Mouse (Mus musculus) urinary bladder, postnatal 25 days (tissue): ENCODE data around the gene Mas1.
A peak's percentile ranks its signal among the peaks of the same experiment; 100 is the strongest.

ENCODE experiments used
- DNase-seq: peaks from one replicate; pipeline ENCODE4 v3.0.0; 2022; ENCODE audit warnings: low spot score

Mas1 gene

GRCm38 (mm10) chr17:12872275-12873028 is 4.5 kb upstream of the Mas1 start:
- DNase-seq: no peak

DNA sequence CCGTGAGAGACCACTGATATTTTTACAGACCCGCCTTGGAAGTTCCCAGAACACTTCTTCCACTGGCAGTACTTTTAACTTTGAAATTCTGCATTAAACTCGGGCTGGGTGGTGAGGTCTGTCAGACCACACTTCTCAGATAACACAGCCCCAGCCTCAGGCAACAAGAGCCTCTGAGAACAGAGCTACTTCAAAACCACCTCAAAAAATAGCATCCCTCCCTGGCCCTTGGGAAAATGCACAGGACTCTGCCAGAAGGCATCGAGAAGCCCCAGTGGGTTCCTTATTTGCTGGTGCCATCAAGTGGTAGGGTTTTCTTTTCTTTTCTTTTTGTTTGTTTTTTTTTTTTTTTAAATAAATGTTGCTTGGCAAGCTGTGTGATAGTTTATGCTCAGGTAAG is 697 bp upstream of the Mas1 start:
- no peak for DNase-seq

DNA sequence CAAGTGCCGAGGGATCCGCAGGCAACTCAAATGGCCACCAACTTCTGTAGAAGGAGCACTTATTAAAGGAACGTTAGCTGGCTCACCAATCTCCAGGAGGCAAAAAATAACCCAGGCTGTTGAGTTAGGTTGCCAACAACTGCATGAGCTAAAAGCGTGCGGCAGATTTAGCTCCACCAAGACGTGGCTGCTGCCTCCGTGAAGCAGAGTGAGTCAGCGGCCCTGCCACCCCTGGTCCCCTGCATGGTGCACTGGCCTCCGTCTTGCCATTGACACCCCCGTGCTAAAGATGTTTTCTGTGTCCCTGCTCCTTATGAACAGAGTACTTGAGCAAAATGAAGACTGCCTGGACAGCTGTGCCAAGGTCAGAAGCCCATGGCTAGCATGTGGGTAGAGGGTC is 1.1 kb downstream of the Mas1 start:
- no peak for DNase-seq

- no peak for DNase-seq
Measured at GRCm38 (mm10) chr17:12865407-12865806, 2.5 kb downstream of the Mas1 start.

- DNase-seq: no peak
Measured at GRCm38 (mm10) chr17:12864111-12864510, 3.8 kb downstream of the Mas1 start.

- DNase-seq: no peak
Measured at GRCm38 (mm10) chr17:12859006-12859520, 8.9 kb downstream of the Mas1 start.

GRCm38 (mm10) chr17:12858072-12858471 is 9.9 kb downstream of the Mas1 start:
- DNase-seq: no peak

DNA sequence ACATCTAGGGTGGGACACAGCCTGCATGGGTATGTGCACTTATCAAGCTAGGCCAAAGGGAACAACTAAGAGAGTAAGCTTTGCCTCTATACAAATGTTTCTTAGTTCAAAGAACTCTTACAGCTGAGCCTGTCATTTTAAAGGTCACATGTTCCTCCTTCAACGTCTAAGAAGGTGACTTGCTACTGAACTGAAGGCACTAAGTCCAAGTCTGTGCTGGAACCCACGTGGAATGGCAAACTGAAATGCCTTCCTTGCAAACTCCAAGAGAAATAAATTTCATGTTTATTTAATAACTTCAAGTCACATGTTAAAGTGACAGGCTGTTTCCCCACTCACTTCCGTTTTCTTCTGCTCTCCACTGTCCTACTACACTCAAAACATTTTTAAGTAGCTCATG is 10.5 kb downstream of the Mas1 start:
- no peak for DNase-seq

DNA sequence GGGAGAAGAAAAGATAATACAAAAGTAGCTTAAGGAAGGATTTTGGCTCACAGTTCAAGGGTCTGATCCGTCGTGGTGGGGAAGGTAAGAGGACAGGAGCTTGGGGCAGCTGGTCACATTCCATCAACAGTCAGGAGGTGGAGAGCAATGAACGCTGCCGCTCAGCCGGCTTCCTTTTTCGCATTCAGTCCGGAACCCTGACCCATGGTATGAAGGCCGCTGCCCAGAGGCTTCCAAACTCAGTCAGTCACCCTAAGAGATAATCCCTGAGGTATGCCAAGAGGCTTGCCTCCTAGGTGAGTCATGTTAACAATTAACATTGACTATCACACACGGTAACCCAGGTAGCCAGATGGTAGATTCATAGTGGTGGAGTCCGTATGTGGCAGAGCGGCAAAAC is 13.6 kb downstream of the Mas1 start:
- DNase-seq: no peak

DNA sequence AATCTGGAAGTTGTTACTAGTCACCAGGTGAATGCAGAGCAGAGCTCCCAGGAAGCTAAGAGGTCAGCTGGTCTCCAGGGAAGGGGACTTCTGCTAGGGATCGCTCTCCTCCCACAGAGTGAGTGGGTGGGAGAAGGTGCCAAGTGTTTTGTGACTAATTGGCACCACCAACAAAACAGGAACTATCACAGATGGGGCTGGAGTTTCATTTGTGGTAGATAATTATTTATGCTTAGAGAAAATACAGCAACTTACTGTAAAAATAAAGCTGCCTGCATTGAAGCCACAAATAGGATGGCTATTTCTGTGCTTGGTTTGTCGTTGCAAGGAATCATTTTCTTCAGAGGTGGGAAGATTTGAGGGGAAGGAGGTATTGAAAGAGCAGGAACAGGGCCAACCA is 14.1 kb downstream of the Mas1 start:
- no peak for DNase-seq

DNA sequence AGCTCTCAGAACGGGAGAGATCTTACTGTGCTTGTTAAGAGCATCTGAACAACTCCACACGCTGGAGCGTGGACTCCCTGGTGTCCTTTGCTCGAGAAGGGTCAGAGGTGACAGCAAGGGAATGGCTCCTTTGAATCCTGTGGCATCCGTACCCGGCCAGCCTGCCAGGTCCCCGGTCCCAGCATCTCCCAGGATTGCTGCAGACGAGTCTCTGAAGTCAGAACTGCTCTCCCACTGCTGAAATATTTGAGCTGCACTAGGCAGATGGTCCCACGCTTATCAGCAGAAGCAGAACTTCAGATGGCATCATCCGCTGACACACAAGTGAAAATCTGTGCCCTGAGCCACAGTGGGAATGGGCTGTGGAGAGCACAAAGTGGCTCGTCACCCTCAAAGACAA is 16.3 kb downstream of the Mas1 start:
- DNase-seq: no peak

GRCm38 (mm10) chr17:12849778-12850382 is 18.1 kb downstream of the Mas1 start:
- DNase-seq: no peak

GRCm38 (mm10) chr17:12847736-12848135 is 20.2 kb downstream of the Mas1 start:
- no peak for DNase-seq

- no peak for DNase-seq
Measured at GRCm38 (mm10) chr17:12846474-12846873, 21.5 kb downstream of the Mas1 start.

GRCm38 (mm10) chr17:12845862-12846261 is 22.1 kb downstream of the Mas1 start:
- DNase-seq: no peak

- DNase-seq: no peak
Measured at GRCm38 (mm10) chr17:12844540-12844939, 23.4 kb downstream of the Mas1 start.

- no peak for DNase-seq
Measured at GRCm38 (mm10) chr17:12843826-12844225, 24.1 kb downstream of the Mas1 start.

GRCm38 (mm10) chr17:12839475-12840267 is 28.3 kb downstream of the Mas1 start:
- no peak for DNase-seq

- DNase-seq: no peak
Measured at GRCm38 (mm10) chr17:12835738-12836137, 32.2 kb downstream of the Mas1 start.

GRCm38 (mm10) chr17:12834826-12835225 is 33.1 kb downstream of the Mas1 start:
- no peak for DNase-seq

GRCm38 (mm10) chr17:12834317-12834716 is 33.6 kb downstream of the Mas1 start:
- no peak for DNase-seq

GRCm38 (mm10) chr17:12832657-12833056 is 35.3 kb downstream of the Mas1 start:
- DNase-seq: no peak

DNA sequence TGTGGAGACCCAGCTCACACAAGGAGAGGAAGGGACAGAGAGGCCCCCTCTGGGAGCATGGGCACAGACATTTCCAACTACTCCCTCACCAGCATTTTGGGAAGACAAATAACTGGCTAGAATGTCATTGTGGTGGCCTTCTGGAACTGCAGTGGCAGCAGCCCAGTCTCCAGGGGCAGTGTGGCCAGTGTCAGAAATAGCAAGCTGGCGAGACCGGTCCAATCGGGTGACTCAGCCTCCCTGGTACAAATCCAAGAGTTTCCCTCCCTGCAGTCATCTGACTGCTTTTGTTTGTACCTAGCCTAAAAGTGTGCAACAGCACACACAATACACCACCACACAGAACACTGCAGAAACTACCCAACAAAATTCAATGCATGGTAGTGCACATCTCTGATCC is 35.7 kb downstream of the Mas1 start:
- DNase-seq: peak; percentile 38
